Mouse (Mus musculus) gastrocnemius, adult 8-10 months (tissue): Measurements from ENCODE around the gene Smyd3. TPM values are rescaled to one million over a fixed set of nuclear protein-coding genes. Genes with fewer than 3 reads are reported as not detected.

Source experiments
- DNase-seq, 2 experiments: peaks; one replicate each; pipeline ENCODE4 v3.0.0; 2022; ENCODE audit warnings: low spot score in 2 of 2
- total RNA-seq, 4 experiments: library from RNA; stranded (reverse); gene quantifications; 2 replicates each; pipeline ENCODE4 v1.2.4; 2022

The Smyd3 gene
- total RNA-seq, 4 experiments from 2014 or later, result 5.3 to 7.3 (median 6.5) TPM

DNA sequence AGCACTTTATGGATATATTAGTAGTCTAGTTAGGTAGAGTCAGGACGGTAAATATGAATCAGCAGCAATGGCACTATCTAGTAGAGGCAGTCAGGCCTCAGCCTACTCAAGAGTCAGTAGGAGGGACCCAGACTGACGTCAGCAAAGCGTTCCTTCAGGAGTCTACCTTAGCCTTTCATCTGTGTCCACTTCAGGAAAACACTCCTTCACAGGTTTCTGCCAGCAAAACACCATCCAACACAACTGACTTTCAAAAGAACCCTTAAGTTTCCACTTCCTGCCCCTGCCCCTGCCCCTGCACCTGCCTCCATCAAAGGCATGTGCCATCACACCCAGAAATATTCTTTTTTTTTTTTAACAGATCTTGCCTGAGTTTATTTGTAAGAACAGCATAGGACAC lies 2.1 kb upstream of the Smyd3 start:
- DNase-seq, result no peak

DNA sequence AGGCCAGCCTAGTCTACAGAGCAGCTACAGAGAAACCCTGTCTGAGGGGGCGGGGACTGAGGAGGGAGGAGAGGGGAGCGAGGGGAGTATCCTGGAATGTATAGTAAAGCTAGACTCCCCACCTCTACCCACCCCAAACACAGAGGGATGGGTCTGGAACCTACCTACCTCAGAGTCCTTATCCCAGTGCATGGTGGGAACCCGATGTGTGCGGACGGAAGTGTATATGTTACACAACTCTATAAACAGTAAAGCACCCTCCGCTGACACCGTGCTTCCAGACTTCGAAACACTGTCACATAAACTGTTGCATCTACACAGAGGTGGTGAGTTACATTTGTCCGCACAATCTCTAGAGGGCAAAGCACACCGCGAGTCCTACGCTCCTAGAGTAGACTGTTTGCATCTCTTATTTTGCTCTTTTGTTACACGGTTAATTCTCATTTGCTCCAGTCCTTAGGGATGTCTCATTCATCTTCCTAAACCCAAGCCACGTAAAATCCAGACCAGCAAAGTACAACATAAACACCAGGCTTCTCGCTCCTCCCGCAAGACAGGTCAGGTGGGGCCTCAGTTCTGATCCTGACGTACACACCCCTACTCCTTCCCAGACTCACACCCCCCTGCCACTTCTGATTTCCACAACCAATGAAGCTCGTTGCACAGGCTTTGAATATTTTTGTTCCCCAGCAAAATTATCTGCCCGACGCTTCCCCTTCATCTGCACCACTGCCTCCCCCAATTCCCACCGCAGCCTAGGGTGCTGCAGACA lies 714 bp downstream of the Smyd3 start:
- DNase-seq, result no peak

DNA sequence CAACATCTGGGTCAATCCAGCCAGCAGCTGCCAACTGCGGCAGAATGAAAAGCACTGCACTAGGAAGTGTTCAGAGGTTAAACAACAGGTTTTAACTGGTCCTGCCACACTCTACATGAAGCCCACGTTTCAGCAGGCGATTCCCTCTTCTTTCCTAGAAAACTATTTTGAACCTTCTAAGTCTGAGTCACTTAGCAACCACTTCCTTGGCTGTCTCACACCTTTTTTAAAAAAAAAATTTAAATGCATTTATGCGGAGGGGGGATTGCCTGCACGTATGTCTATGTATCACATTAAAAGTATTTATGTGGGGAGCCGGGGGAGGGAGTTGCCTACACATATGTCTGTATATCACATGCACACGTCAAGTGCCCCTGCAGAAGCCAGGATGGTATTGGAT lies 5.9 kb downstream of the Smyd3 start:
- no peak for DNase-seq

DNA sequence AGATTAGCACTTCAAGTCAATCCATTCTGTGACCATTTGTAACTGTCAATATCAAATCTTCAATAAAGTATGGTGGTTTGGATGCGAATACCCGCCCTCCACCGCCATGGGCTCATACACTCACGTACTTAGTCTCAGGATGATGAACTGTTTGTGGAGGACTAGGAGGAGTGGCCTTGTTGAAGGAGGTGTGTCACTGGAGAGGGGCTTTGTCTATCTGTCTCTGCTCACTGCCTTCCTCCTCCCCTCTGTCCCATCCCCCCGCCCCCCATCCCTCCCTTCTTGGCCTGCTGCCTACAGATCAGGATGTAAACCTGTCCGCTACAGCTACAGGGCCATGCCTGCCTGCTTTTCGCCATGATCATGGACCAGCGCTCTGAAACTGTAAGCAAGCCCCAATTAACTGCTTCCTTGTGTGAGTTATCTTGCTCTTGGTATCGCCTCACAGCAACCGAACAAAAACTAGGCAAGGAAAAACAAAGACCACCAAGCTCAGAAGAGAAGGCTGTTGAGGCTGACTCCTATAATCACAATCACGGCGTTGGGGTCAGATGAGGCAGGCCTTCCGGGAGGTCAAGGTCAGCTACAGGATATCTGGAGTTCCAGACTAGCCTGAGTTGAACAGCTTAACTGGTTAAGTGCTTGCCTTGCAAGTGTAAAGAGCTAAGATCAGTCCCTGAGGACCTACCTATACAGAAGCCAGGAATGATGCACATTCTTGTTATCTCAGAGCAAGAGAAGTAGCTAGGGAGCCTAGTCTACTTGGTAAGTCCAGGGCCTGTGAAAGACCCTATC lies 7.1 kb downstream of the Smyd3 start:
- no peak for DNase-seq

DNA sequence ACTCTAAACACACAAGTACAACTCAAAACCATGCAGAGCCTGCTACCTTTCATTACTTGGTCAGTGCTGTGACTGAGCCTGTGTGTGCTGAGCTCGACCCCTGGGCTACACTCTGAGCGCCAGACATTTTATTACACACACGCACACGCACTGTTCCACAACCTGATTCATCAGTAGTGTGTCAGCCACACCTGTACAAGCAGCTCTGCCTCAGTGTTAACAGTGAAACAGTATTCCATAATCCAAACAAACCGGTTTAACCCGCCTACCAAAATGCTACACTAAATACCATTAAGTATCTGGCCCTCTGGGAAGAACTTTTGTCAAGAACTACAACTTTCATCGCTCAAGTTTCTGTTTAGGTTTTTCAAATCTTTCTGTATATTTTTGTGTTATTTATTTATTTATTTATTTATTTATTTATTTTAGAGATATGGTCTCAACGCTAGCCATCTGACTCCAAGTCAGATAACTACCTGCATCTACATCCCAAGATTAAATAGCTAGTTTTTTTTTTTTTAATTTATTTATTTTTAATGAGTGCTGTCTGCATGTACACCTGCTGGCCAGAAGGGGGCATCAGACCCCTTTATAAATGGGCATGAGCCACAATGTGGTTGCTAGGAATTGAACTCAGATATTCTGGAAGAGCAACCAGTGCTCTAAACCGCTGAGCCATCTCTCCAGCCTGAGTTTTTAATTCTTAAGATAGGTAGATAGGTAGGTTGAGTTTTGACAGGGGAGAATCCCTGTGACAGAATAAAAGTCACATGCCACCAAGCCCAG lies 11.1 kb downstream of the Smyd3 start:
- DNase-seq, result no peak

DNA sequence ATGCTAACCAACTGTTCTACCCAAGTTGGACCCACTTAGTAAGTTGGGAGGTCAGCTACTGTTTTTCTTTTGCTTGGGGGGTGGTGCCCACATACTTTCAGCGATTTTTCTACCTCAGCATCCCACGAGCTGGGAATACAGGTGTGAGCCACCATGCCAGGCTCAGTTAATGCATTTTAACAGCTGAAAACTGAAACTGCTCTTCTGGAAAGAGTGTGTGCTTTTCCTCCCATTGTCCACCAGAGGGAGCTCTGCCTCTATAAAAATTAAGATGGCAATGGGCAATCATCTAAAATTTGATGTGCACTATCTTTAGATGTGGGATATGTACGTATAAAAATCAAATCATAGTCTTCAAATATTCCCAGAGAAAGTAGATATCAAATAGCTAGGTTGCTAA lies 15.3 kb downstream of the Smyd3 start:
- DNase-seq, result no peak

DNA sequence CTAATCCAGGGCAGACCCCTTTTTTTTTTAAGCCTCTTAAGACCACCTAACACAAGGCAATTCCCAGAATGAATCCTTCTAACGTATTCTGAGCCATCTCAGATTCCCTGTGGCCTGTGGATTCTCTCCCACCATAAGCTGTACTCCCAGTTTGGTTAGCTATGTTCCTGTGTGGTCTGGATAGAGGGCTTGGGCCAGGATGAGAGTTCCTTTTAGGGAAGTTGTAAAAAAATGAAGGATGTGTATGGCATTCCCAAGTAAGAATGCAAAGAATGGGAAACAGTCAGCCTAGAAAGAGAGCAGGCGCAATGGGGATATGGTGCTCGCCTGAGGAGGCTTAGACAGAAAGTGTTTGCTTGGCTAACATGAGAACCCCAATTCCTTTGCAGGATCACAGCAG lies 18.6 kb downstream of the Smyd3 start:
- DNase-seq, result no peak

DNA sequence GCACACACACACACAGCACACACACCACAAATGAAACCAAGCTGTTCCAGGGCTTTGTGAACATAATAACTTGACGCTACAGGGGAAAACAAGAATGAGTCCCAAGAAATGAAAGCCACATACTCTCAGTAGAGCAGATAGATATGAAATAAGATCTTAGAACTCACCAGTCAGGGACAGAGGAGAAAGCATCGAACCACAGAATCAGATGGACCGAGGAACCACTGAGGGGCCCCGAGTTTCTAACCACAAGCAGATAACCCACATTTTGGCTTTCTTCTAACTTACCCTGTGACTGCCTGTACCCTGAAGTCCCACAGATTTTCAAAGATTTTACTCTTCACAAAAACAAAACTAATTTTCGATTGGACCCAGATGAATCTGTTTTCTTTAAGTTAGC lies 24.9 kb downstream of the Smyd3 start:
- DNase-seq, result no peak

DNA sequence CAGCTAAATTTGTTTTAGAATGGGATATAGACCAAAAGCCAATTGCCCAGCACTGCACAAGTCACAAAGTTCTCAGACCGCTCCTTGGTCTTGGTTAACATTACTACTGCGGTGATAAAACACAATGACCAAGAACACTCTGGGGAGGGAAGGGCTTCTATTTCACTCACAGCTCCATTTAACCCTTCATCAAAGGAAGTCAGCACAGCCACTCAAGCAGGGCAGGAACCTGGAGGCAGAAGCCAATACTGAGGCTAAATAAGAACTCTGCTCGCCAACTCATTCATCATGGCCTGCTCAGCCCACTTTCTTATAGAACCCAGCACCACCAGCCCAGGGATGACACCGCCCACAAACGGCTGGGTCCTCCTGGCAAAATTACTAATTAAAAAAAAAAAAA lies 29.3 kb downstream of the Smyd3 start:
- no peak for DNase-seq

DNA sequence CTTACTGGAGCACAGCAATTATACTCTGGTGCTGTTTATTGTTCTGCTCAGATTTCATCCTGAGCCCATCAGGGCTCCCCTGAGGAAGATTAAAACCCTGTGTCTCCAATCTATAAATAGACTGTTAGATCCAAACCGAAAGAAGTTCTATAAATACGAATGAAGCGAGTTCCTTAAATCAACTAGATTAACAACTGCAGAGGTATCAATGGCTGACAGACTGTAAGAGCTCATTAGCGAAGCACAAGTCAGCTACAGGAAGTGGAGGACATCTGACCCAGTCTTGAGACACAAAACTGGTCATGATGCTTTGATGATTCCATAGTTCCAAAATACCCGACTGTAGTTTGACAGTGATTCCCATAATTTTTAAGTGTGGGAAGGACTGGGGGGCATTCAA lies 29.9 kb downstream of the Smyd3 start:
- DNase-seq, result no peak

DNA sequence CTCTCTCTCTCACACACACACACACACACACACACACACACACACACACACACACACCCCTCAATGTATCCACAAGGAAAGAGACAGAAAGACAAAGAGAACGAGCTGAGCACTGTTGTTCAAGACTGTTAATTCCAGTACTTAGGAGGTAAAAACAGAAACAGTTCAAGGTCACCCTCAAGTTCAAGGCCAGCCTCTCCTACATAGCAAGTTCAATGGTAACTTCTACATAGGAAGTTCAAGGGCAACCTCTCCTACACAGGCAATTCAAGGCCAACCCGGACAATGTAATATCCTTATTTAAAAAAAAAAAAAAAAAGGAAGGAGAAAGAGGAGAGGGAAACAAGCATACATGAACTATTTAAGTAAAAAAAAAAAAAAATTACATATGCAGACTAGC lies 30.6 kb downstream of the Smyd3 start:
- no peak for DNase-seq

DNA sequence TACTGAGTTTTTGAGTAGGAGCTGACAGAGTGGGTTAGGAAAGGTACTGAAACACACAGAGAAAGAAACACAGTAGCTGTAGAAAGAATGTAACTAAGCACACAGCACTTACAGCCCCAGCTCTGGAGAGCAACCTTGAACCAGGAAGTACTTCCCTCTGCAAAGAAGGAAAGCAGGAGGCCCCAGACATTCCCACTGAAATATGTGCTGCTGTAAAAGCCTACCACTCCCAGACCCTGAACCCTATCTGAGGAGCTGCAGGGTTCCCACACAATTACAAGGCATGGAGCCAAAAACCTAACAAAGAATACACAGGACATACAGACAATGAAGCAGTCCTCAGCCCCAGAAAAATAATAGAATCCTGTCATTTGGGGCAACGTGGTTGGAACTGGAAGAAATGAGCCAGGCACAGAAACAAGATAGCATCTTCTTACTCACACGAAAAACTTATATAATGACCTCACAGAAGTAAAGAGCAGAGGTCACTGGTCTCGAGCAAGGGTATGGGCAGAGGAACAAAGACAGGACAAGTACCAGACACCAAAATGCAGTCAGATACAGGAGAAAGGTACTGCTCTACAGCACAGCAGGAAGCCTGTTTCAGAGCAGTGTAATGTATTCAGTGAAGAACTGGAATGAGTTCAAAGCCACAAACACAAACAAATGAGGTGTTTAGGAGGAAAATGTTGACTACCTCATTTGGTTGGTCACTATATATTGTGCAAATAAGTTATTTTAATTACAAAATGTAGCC lies 31.9 kb downstream of the Smyd3 start:
- no peak for DNase-seq

DNA sequence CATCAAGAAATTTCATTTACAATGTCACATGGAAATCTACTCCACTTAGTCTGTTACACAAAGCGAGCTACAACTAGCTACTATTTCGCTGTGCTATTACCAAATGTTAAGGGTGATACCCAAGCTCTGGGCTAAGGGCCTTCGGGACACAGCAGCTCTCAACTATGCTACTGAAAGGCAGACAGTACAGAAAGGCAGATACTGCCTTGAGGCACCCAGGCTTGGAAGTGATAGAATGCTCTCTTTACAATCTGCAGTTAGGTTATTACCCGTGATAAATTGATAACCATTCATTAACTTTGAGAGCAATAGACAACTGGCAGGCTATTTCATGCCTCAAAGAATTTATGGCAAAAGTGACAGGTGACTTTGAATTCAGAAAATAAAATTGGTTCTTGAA lies 37.0 kb downstream of the Smyd3 start:
- no peak for DNase-seq

DNA sequence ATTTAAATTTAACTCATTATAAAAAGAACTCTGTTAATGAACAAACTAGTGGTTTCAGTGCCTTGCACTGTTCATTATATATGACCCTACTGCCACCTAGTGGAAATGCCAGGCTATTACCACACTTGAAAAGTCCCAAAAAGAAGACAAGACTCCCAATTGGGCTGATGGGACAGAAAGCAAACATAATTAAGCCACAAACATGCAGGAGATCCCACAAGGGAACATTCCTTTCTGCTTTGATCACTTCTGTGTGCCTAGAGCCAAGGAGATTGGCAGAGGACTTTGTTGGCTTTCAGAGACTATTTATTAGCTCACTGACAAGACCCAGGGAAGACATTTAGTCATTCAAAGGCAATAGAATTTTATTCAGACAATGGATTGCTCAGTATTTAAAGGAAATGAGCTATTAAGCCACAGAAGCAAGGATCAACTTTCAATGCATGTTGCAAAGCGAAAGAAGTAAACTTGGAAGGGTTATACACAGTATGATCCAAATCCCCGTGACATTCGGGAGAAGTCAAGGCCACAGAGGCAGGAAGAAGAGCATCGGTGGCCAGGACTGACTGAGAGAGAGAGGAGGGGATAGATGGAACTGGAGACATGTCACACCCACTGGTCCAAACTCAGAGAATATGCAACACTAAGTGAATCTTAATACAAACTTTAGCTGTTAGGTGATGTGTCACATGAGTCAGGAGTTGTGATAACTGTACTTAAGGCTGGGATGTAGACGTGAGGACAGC lies 40.5 kb downstream of the Smyd3 start:
- DNase-seq, result no peak

DNA sequence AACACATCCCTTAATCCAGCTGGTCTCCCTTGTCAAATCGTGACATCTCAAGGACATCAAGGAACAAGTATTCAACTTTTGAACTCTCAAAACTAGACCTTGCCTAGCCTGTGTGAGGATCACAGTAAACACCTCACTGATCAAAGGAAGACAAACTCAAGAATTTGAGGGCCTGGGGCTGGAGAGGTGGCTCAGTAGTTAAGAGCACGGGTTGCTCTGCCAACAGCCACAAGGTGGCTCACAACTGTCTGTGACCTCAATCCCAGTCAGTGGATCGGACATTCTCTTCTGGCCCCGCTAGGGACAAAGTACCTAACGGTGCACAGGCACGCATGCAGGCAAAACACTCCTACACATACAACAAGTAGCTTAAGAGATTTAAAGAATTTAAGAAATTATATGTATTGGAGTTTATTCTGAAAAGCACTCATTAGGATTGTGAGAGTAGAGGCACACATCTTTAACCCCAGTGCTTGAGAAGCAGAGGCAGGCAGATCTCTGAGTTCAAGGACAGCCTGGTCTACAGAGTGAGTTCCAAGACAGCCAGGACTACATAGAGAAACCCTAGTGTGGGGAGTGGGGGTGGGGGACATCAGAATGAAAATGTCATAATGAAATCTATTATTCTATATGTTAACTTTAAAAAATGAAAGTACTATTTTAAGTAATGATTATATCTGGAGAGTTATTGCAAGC lies 41.2 kb downstream of the Smyd3 start:
- DNase-seq, result no peak

DNA sequence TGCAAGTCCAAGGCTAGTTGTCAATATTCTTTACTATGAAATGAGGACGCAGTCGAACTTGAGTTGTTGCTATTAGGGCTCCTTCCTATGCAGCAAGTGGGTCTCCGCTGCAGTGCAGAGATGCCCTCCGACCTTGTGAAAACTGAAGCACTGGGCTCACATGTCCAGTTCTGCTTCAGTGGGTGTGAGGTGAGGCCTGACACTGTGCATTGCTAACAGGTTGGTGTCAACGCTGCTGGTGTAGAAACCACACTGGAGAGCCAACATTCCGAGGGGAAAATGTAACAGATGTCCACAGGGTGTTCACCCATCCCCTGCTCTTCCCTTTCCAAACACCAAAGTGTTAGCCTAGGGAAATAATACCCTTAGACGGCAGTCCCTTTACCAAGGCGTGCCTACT lies 43.1 kb downstream of the Smyd3 start:
- no peak for DNase-seq

DNA sequence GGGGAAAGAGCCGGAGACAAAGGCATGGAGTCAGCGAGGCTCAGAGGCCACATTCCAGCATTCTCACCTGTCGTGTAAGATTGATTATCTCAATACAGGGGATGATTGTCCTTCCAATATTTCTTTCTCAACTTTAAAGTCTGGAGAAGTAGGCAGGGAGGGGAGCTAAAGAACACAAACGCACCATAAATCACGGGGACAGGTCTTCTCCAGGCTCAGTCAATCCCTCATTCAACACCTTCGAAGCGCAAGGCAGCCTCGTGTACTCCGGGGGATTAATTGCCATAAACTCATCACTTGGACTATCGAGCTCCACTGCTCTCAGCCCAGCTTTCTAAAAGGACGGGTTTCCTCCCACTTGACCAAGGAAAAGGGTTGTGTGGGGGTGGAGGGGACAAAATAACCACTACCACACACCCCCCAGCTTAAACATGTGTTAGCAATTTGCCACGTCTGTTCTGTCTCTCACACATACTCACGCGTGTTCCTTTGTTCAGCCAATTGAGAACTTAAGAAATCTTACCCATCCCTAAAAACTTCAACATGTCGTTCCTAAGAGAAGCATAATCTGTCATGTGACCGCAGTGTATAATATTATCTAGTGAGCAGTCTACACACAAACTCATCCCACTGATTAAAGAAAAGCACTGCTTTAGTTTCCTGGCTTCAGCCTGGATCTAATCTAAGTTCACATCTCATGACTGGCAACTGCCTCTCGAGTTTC lies 43.8 kb downstream of the Smyd3 start:
- DNase-seq, result no peak

DNA sequence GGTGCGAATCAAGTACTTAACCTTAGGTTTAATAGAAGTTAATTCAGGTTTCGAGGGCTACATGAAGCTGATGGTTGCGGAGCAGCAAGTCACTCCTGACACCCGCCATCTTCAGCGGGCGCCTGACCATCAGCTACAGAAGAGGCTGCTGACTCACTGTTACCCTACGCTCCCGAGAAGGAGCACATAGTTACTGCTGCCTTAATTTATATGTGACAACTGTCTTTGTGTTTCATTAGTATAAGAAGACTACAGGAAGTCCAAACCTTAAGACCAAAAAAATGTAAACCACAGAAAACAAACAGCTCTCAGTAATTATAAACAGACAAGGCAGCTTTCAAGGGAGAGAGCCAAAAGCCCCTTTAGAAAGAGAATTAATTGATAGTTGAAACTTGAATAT lies 49.9 kb downstream of the Smyd3 start:
- DNase-seq, result no peak

DNA sequence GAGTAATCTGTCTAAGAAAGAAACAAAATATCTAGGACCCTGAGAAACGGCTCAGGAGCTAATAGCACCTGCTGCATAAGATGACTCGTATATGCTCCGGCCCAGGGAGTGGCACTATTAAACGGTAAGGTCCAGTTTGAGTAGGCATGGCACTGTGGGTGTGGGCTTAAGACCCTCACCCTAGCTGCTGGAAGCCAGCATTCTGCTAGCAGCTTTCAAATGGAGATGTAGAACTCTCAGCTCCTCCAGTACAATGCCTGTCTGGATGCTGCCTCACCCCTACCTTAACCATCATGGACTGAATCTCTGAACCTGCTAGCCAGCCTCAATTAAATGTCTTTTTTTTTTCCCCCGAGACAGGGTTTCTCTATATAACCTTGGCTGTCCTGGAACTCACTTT lies 55.5 kb downstream of the Smyd3 start:
- no peak for DNase-seq
